In genomic region chr8:110987805-110988744, GRCm38 (mm10) we compare ENCODE assay signal across 15 mouse cellular contexts. TPM values are rescaled to one million over a fixed set of nuclear protein-coding genes. Genes with fewer than 3 reads are reported as not detected.
DNase-seq lines count a peak whose midpoint lies in the region; ATAC-seq and TF ChIP-seq lines count a peak whose summit lies in the region.
"Had no signal": no experiment of that assay in that cellular context is flagged by ENCODE, and none has a peak within 500 bp of the region (broad histone marks: within the 10 kb centered on the region; RNA-seq: fewer than 3 reads in every experiment).

No protein-coding gene starts in this region.

- ATAC-seq in hematopoietic stem cell, adult 5-6 weeks (replicated peaks in 1 of 2; ENCODE audit: insufficient read depth in 1 of 2, low FRiP score in 2 of 2, low TSS enrichment in 1 of 2, low read depth in 1 of 2, poor library complexity in 2 of 2, severe bottlenecking in 2 of 2), result peak; percentile 86 to 91
- peak; percentile 96 for ATAC-seq in liver, postnatal 0 days
- no peak for ATAC-seq in midbrain, embryonic 15.5 days (replicated peaks)
- ATAC-seq: activated CD4-positive, CD25-positive, alpha-beta regulatory T cell, adult 4 months had no signal

- 28% methylated on average over 8 of the region's 8 CpGs for WGBS in liver, postnatal 0 days (ENCODE audit: insufficient replicate concordance)
- WGBS in midbrain, embryonic 15.5 days, result 91% methylated on average over 8 of the region's 8 CpGs

- H3K27ac ChIP-seq in liver, postnatal 0 days (ENCODE audit: low read depth), result 0 out of 2 replicates have a peak overlapping the region, but pooled peaks have one; percentile 4
- no peak overlapping the region for H3K27ac ChIP-seq in midbrain, embryonic 15.5 days
- H3K27ac ChIP-seq: limb, embryonic 13.5 days; stomach, embryonic 15.5 days had no signal

- no peak overlapping the region for H3K4me3 ChIP-seq in liver, postnatal 0 days (ENCODE audit: low read depth, low read length)
- H3K4me3 ChIP-seq in midbrain, embryonic 15.5 days, result no peak overlapping the region
- H3K4me3 ChIP-seq: limb, embryonic 13.5 days; stomach, embryonic 15.5 days had no signal

- TF ChIP-seq EP300 in liver, postnatal 0 days (IDR thresholded peaks at IDR 0.05; ENCODE audit: low read depth), result peak; percentile 81

- no peaks in the 10 kb centered on the region for H3K9me3 ChIP-seq in liver, postnatal 0 days (ENCODE audit: low read length)
- no peaks in the 10 kb centered on the region for H3K9me3 ChIP-seq in midbrain, embryonic 15.5 days
- H3K9me3 ChIP-seq: limb, embryonic 13.5 days; stomach, embryonic 15.5 days had no signal

- DNase-seq in T-cell, adult 2 months (ENCODE audit: low spot score), result peak; percentile 37
- DNase-seq in liver, postnatal 0 days, result peak; percentile 25
- peak; percentile 63 for DNase-seq in thymus, postnatal 25 days
- DNase-seq in right cerebral cortex, postnatal 4 days, result no peak
- no peak for DNase-seq in gastrocnemius, postnatal 14 days
- DNase-seq: gastrocnemius, postnatal 36 days; kidney, postnatal 36 days; layer of hippocampus, postnatal 36 days; lung, postnatal 36 days; right cerebral cortex, postnatal 14 days had no signal

- intact Hi-C loops in gastrocnemius, postnatal 14 days (cut with DNase I; ENCODE audit: low total_unique reads), result no loop called here

- H3K4me1 ChIP-seq in liver, postnatal 0 days (ENCODE audit: insufficient read depth), result 0 out of 2 replicates have a peak, but pooled peaks cover 3% of the 10 kb centered on the region
- H3K4me1 ChIP-seq in midbrain, embryonic 15.5 days, result no peaks in the 10 kb centered on the region
- H3K4me1 ChIP-seq: limb, embryonic 13.5 days; stomach, embryonic 15.5 days had no signal

- H3K36me3 ChIP-seq in liver, postnatal 0 days (replicated peaks; ENCODE audit: insufficient read depth, low read length), result peaks cover 85% of the 10 kb centered on the region
- peaks cover 76% of the 10 kb centered on the region for H3K36me3 ChIP-seq in midbrain, embryonic 15.5 days (replicated peaks)

- no peaks in the 10 kb centered on the region for H3K27me3 ChIP-seq in liver, postnatal 0 days (ENCODE audit: insufficient read depth, low read length)
- H3K27me3 ChIP-seq in midbrain, embryonic 15.5 days (replicated peaks), result no peaks in the 10 kb centered on the region
- H3K27me3 ChIP-seq: limb, embryonic 13.5 days; stomach, embryonic 15.5 days had no signal

- TF ChIP-seq CTCF in liver, postnatal 0 days (IDR thresholded peaks at IDR 0.05; ENCODE audit: low read depth), result no peak

- H3K9ac ChIP-seq in liver, postnatal 0 days (replicated peaks), result no peak overlapping the region
- H3K9ac ChIP-seq in midbrain, embryonic 15.5 days, result no peak overlapping the region
- H3K9ac ChIP-seq: limb, embryonic 13.5 days; stomach, embryonic 15.5 days had no signal

- no peak overlapping the region for H3K4me2 ChIP-seq in liver, postnatal 0 days (ENCODE audit: low read depth, low read length)
- H3K4me2 ChIP-seq in midbrain, embryonic 15.5 days, result no peak overlapping the region
- H3K4me2 ChIP-seq: limb, embryonic 13.5 days; stomach, embryonic 15.5 days had no signal

RNA-seq across cellular contexts. Expression of gene Ddx19a, which starts 9.5 kb away (rescaled TPM):
- 33.8 and 45.6 TPM in 2 replicates for total RNA-seq in hematopoietic stem cell, adult 5-6 weeks (2017)
- polyA plus RNA-seq in liver, postnatal 0 days (2015; fragmentation: Nextera tagmentation; extraction: Ambion mirVana), result 6.9 and 7.0 TPM in 2 replicates
- 10 to 100 TPM; 29.8 to 31.2 TPM for total RNA-seq in gastrocnemius, postnatal 14 days (2021)
- 12.1 and 12.8 TPM in 2 replicates for polyA plus RNA-seq in midbrain, embryonic 15.5 days (2015; fragmentation: Nextera tagmentation; extraction: Ambion mirVana)

RNA-seq across cellular contexts. Expression of gene Ddx19b, which starts 43.5 kb away (rescaled TPM):
- total RNA-seq in hematopoietic stem cell, adult 5-6 weeks (2017), result 15.7 and 17.2 TPM in 2 replicates
- polyA plus RNA-seq in liver, postnatal 0 days (2015; fragmentation: Nextera tagmentation; extraction: Ambion mirVana), result 3.5 and 3.9 TPM in 2 replicates
- 10 to 100 TPM in 1 of 2 experiments, 1 to 10 TPM in 1; 9.3 to 11.0 TPM for total RNA-seq in gastrocnemius, postnatal 14 days (2021)
- 7.9 and 8.0 TPM in 2 replicates for polyA plus RNA-seq in midbrain, embryonic 15.5 days (2015; fragmentation: Nextera tagmentation; extraction: Ambion mirVana)

RNA-seq across cellular contexts. Expression of gene Aars, which starts 44.9 kb away (rescaled TPM):
- total RNA-seq in hematopoietic stem cell, adult 5-6 weeks (2017), result 33.8 and 35.0 TPM in 2 replicates
- 23.1 and 26.0 TPM in 2 replicates for polyA plus RNA-seq in liver, postnatal 0 days (2015; fragmentation: Nextera tagmentation; extraction: Ambion mirVana)
- 10 to 100 TPM; 46.3 to 53.3 TPM for total RNA-seq in gastrocnemius, postnatal 14 days (2021)
- polyA plus RNA-seq in midbrain, embryonic 15.5 days (2015; fragmentation: Nextera tagmentation; extraction: Ambion mirVana), result 86.1 and 91.0 TPM in 2 replicates

Comparison
In these comparisons a context has a peak if more than half of its experiments do, and no peak if none do; other contexts are left out.
1. DNase-seq: peak in T-cell, adult 2 months (single experiment), liver, postnatal 0 days (single experiment) and thymus, postnatal 25 days (single experiment); none in right cerebral cortex, postnatal 4 days (single experiment) and gastrocnemius, postnatal 14 days (single experiment).